Mouse (Mus musculus): ENCODE measurements around the gene Dhx30. TPM values are rescaled to one million over a fixed set of nuclear protein-coding genes. Genes with fewer than 3 reads are reported as not detected.
A peak's percentile ranks its signal among the peaks of the same experiment; 100 is the strongest.

Gene Dhx30
- polyA plus RNA-seq, 1 experiment from 2014 or later, result 158 TPM

GRCm38 (mm10) chr9:110054781-110055180 is 62.8 kb downstream of the Dhx30 start:
- no peak for ATAC-seq (ENCODE audit: low FRiP score, low read depth)
- H3K27me3 ChIP-seq, result no peaks in the 10 kb centered on the region
- 73% methylated on average over 3 of the region's 3 CpGs for WGBS
- H3K36me3 ChIP-seq, result peaks cover 12% of the 10 kb centered on the region
- H3K9ac ChIP-seq, result no peak overlapping the region
- H3K4me2 ChIP-seq (replicated peaks), result no peak overlapping the region
- H3K4me1 ChIP-seq, result peaks cover 17% of the 10 kb centered on the region; the same call in 1 of the 2 replicates
- H3K27ac ChIP-seq, result no peak overlapping the region
- no peak overlapping the region for H3K4me3 ChIP-seq
- H3K9me3 ChIP-seq, result no peaks in the 10 kb centered on the region

DNA sequence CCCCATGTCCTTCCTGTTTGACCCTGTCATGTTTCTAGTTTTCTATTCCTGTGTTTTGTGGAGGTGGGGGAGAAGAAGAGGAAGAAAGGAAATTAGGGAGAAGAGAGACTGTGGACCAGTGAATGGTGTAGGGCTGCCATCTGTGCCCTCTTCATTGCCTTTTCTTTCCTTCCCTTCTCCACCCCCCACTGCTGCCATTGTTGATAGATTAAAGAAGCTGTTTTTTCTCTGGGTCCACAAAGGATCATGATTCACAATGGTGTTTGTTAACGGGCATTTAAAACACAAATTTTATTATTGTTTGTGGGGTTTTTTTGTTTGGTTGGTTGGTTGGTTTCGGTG is 63.6 kb downstream of the Dhx30 start:
- H3K4me1 ChIP-seq, result peaks cover 17% of the 10 kb centered on the region; the same call in 1 of the 2 replicates

DNA sequence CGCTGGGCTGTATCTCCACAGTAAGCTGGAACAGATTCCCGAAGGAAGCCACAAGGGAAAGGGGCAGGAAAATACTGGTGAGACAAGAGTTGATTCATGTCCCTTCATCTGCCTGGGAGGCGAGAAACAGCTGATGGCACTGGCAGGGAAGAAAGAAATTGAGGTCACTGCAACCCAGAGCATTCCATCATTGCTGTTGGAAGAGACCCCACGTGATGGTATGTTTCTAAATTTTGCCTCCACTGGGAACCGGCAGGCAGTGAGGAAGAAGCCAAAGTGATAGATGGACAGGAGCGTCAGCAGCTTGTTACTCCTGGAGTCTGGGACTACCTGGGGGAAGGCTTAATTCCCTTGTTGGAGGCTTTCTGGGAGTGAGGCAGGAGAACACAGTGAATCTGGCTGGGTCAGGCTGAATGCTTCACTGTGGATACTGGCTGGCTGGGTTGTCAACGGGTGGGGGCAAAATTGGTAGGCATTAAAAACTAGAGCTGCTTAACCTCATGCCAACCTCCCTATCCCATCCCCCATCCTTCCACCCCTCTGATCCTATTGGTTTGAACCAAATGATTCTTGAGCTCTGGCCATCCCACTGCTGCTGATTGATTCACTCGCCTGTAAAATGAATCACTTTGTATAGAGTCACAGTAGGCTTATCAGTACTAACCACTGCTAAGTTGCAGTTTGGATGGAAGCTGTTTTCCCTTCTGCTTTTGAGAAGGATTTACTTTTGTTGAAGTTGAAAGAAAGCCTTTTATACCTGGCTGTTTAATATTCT is 64.1 kb downstream of the Dhx30 start:
- 62% methylated on average over 8 of the region's 8 CpGs for WGBS
- Histone ChIP-seq H3K9me3 (no peaks in the 10 kb centered on the region), H3K27ac (no peak overlapping the region)

More for the DNA sequence above, 63.6 kb downstream of the Dhx30 start:
- Histone ChIP-seq H3K4me2 (replicated peaks) (no peak overlapping the region), H3K27ac (no peak overlapping the region), H3K9me3 (no peaks in the 10 kb centered on the region), H3K36me3 (peaks cover 12% of the 10 kb centered on the region), H3K9ac (no peak overlapping the region), H3K27me3 (no peaks in the 10 kb centered on the region), H3K4me3 (no peak overlapping the region)
- ATAC-seq (ENCODE audit: low FRiP score, low read depth), result no peak
- WGBS, result 82% methylated on average over 2 of the region's 2 CpGs

GRCm38 (mm10) chr9:110052951-110053304 is 64.7 kb downstream of the Dhx30 start:
- H3K4me2 ChIP-seq (replicated peaks), result no peak overlapping the region
- WGBS, result 80% methylated on average over 4 of the region's 4 CpGs
- no peaks in the 10 kb centered on the region for H3K9me3 ChIP-seq
- H3K36me3 ChIP-seq, result peaks cover 12% of the 10 kb centered on the region
- H3K4me3 ChIP-seq, result no peak overlapping the region
- no peak for ATAC-seq (ENCODE audit: low FRiP score, low read depth)
- no peaks in the 10 kb centered on the region for H3K27me3 ChIP-seq
- peaks cover 17% of the 10 kb centered on the region; the same call in 1 of the 2 replicates for H3K4me1 ChIP-seq
- H3K9ac ChIP-seq, result peak overlapping the region; percentile 8; the same call in 1 of the 2 replicates
- no peak overlapping the region for H3K27ac ChIP-seq

More for the DNA sequence above, 64.1 kb downstream of the Dhx30 start:
- Histone ChIP-seq H3K27me3 (no peaks in the 10 kb centered on the region), H3K4me1 (peaks cover 17% of the 10 kb centered on the region; the same call in 1 of the 2 replicates), H3K9ac (peak overlapping the region; percentile 8; the same call in 1 of the 2 replicates), H3K4me2 (replicated peaks) (no peak overlapping the region), H3K4me3 (no peak overlapping the region), H3K36me3 (peaks cover 12% of the 10 kb centered on the region)
- no peak for ATAC-seq (ENCODE audit: low FRiP score, low read depth)

DNA sequence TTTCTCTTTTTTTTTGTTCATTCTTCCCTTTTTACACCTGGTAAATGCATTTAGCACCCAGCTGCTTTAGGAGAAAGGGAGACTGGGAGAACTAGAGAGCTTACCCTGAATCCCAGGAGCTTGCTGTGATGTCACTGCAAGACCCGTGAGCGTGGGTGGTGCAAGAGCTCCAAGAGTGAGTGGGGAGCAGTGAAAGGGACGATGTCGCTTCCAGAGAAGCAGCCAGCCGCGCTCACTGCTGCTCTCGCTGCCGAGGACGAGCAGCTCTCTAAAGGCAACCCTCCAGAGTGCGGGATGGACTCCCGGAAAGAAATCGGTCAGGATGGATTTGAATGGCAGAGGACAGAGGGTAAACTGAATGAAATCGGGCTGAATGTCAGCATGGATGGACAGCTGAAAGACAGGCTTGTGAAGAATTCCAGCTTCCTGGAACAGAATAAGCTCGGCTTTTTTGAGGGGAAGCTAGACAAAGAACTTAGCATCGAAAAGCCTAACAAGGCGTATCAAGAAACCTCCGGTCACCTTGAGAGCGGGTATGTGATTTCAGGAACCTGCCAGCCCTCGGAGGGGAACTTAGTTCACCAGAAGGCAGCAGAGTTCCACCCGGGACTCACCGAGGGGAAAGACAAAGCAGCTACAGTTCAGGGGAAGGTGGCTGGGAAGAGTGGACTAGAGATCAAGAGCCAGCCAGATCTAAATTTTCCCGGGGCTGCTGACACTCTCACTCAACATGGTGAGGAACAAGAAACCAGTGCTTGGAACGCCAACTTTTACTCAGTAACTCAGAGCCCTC is 65.6 kb downstream of the Dhx30 start:
- Histone ChIP-seq H3K9me3 (no peaks in the 10 kb centered on the region), H3K27me3 (no peaks in the 10 kb centered on the region), H3K36me3 (peaks cover 12% of the 10 kb centered on the region), H3K9ac (peak overlapping the region; percentile 2; the same call in 1 of the 2 replicates), H3K27ac (no peak overlapping the region), H3K4me2 (replicated peaks) (no peak overlapping the region), H3K4me1 (peaks cover 17% of the 10 kb centered on the region; the same call in 1 of the 2 replicates), H3K4me3 (no peak overlapping the region)
- ATAC-seq (ENCODE audit: low FRiP score, low read depth), result no peak
- 73% methylated on average over 23 of the region's 23 CpGs for WGBS

- peaks cover 12% of the 10 kb centered on the region for H3K36me3 ChIP-seq
- no peak overlapping the region for H3K4me3 ChIP-seq
- no peak overlapping the region for H3K9ac ChIP-seq
- no peak overlapping the region for H3K4me2 ChIP-seq (replicated peaks)
- H3K27me3 ChIP-seq, result no peaks in the 10 kb centered on the region
- no peak overlapping the region for H3K27ac ChIP-seq
- peaks cover 17% of the 10 kb centered on the region; the same call in 1 of the 2 replicates for H3K4me1 ChIP-seq
- H3K9me3 ChIP-seq, result no peaks in the 10 kb centered on the region
- ATAC-seq (ENCODE audit: low FRiP score, low read depth), result no peak
Measured at GRCm38 (mm10) chr9:110051184-110051583, 66.4 kb downstream of the Dhx30 start.

GRCm38 (mm10) chr9:110047857-110048256 is 69.8 kb downstream of the Dhx30 start:
- no peak overlapping the region for H3K9ac ChIP-seq
- no peak overlapping the region for H3K27ac ChIP-seq
- H3K4me3 ChIP-seq, result no peak overlapping the region
- peaks cover 17% of the 10 kb centered on the region; the same call in 1 of the 2 replicates for H3K4me1 ChIP-seq
- no peak overlapping the region for H3K4me2 ChIP-seq (replicated peaks)
- H3K9me3 ChIP-seq, result no peaks in the 10 kb centered on the region
- H3K36me3 ChIP-seq, result peaks cover 13% of the 10 kb centered on the region
- no peak for ATAC-seq (ENCODE audit: low FRiP score, low read depth)
- no peaks in the 10 kb centered on the region for H3K27me3 ChIP-seq
- 38% methylated on average over 3 of the region's 3 CpGs for WGBS

DNA sequence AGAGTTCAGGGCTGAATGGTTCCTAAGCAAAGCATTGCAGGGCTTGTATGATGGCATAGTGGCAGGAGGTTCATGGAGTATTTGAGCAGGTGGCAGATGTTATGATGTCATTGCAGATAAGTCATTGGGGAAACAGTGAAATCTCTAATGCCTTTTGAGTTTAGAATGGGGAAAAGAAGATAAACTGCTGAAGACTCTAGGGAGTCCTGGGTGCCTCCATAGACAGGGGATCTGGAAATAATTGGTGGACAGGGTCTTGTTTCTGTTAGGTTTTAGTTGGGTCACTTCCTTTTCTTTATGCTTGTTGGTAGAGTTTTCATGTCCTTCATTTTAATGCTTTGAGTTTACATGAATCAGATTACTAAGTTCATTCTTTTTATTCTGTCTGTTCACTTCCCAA is 70.4 kb downstream of the Dhx30 start:
- Histone ChIP-seq H3K27me3 (no peaks in the 10 kb centered on the region), H3K9me3 (no peaks in the 10 kb centered on the region), H3K4me1 (peaks cover 12% of the 10 kb centered on the region; the same call in 1 of the 2 replicates), H3K9ac (no peak overlapping the region), H3K4me2 (replicated peaks) (no peak overlapping the region), H3K36me3 (peaks cover 7% of the 10 kb centered on the region), H3K27ac (no peak overlapping the region), H3K4me3 (no peak overlapping the region)
- ATAC-seq (ENCODE audit: low FRiP score, low read depth), result no peak

- no peak overlapping the region for H3K4me3 ChIP-seq
Measured at GRCm38 (mm10) chr9:110045763-110046377, 71.8 kb downstream of the Dhx30 start.

GRCm38 (mm10) chr9:110044373-110044772 is 73.3 kb downstream of the Dhx30 start:
- H3K9me3 ChIP-seq, result no peaks in the 10 kb centered on the region
- ATAC-seq (ENCODE audit: low FRiP score, low read depth), result no peak
- H3K9ac ChIP-seq, result no peak overlapping the region
- H3K4me2 ChIP-seq (replicated peaks), result no peak overlapping the region
- peaks cover 16% of the 10 kb centered on the region for H3K36me3 ChIP-seq
- WGBS, result 93% methylated on average over 4 of the region's 4 CpGs
- H3K4me1 ChIP-seq, result no peaks in the 10 kb centered on the region
- H3K4me3 ChIP-seq, result no peak overlapping the region
- no peak overlapping the region for H3K27ac ChIP-seq
- H3K27me3 ChIP-seq, result no peaks in the 10 kb centered on the region

More at GRCm38 (mm10) chr9:110045763-110046377, 71.8 kb downstream of the Dhx30 start:
- Histone ChIP-seq H3K9me3 (no peaks in the 10 kb centered on the region), H3K27me3 (no peaks in the 10 kb centered on the region), H3K4me1 (peaks cover 4% of the 10 kb centered on the region; the same call in 1 of the 2 replicates), H3K9ac (no peak overlapping the region), H3K27ac (no peak overlapping the region), H3K36me3 (peaks cover 5% of the 10 kb centered on the region; the same call in 1 of the 2 replicates), H3K4me2 (replicated peaks) (no peak overlapping the region)
- no peak for ATAC-seq (ENCODE audit: low FRiP score, low read depth)

GRCm38 (mm10) chr9:110038485-110038884 is 79.1 kb downstream of the Dhx30 start:
- no peak overlapping the region; the same call in 1 of the 2 replicates for H3K27ac ChIP-seq
- H3K4me3 ChIP-seq, result no peak overlapping the region
- peaks cover 58% of the 10 kb centered on the region for H3K36me3 ChIP-seq
- no peaks in the 10 kb centered on the region for H3K9me3 ChIP-seq
- H3K4me1 ChIP-seq, result no peaks in the 10 kb centered on the region
- H3K27me3 ChIP-seq, result no peaks in the 10 kb centered on the region
- H3K4me2 ChIP-seq (replicated peaks), result no peak overlapping the region
- no peak overlapping the region for H3K9ac ChIP-seq
- 97% methylated on average over 2 of the region's 2 CpGs for whole genome bisulfite sequencing
- no peak for ATAC-seq (ENCODE audit: low FRiP score, low read depth)

GRCm38 (mm10) chr9:110037895-110038294 is 79.7 kb downstream of the Dhx30 start:
- H3K4me1 ChIP-seq, result no peaks in the 10 kb centered on the region
- 85% methylated on average over 8 of the region's 8 CpGs for WGBS
- H3K27me3 ChIP-seq, result no peaks in the 10 kb centered on the region
- no peak overlapping the region for H3K9ac ChIP-seq
- H3K27ac ChIP-seq, result no peak overlapping the region; the same call in 1 of the 2 replicates
- H3K36me3 ChIP-seq, result peaks cover 63% of the 10 kb centered on the region
- H3K9me3 ChIP-seq, result no peaks in the 10 kb centered on the region
- no peak overlapping the region for H3K4me2 ChIP-seq (replicated peaks)
- no peak overlapping the region for H3K4me3 ChIP-seq
- no peak for ATAC-seq (ENCODE audit: low FRiP score, low read depth)
